Mouse (Mus musculus) lung, adult 2 months (tissue): ENCODE measurements around the gene Grip1.

Source experiments
- CTCF ChIP-seq: fragments of 200-500 bp; IDR thresholded peaks from 2 replicates; pipeline ENCODE4 v1.5.1; 2011; ENCODE audit warnings: mild to moderate bottlenecking, low read length, control low read depth; ENCODE audit not compliant: insufficient read depth
- POLR2A ChIP-seq: fragments of 200-500 bp; IDR thresholded peaks from 2 replicates; pipeline ENCODE4 v1.6.1; 2011; ENCODE audit warnings: low read depth, mild to moderate bottlenecking, control low read depth, low read length, borderline replicate concordance; ENCODE audit errors: extremely low read depth

DNA sequence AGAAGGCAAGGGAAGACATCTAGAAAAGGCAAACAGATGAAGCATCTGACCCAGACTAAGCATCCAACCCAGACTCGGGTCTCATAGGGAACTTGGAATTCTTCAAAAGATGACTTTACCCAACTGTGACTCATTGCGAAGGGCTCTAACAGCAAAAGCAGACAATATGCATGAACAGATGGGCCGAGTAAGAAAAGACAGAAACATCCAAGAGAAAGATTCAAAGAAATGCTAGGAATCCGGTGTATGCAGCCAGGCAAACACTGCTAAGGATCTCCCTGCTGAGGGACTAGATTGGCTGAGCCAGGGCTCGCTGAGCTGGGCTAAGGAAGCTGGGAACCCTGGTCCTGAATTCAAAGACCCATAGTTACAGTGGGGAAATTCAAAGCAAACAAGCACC is 94.2 kb downstream of the Grip1 start:
- no peak for TF ChIP-seq CTCF
- no peak for TF ChIP-seq POLR2A
